Mouse (Mus musculus): ENCODE measurements around the gene Scand1. TPM values are rescaled to one million over a fixed set of nuclear protein-coding genes. Genes with fewer than 3 reads are reported as not detected.

Gene Scand1
- polyA plus RNA-seq, 1 experiment from 2014 or later = 117 TPM

- H3K36me3 ChIP-seq = 0 out of 2 replicates have a peak, but pooled peaks cover 2% of the 10 kb centered on the region
- 81% methylated on average over 6 of the region's 6 CpGs for WGBS
- H3K9me3 ChIP-seq = no peaks in the 10 kb centered on the region
- H3K27me3 ChIP-seq (replicated peaks) = no peaks in the 10 kb centered on the region
- no peak overlapping the region for H3K9ac ChIP-seq
- H3K27ac ChIP-seq = no peak overlapping the region
- no peak for ATAC-seq (ENCODE audit: low FRiP score, low read depth)
- no peak overlapping the region for H3K4me3 ChIP-seq
- no peak overlapping the region for H3K4me2 ChIP-seq (replicated peaks)
- H3K4me1 ChIP-seq = no peaks in the 10 kb centered on the region
Observed at GRCm38 (mm10) chr2:156324116-156324588, 11.6 kb upstream of the Scand1 start.

GRCm38 (mm10) chr2:156321538-156321937 is 9.0 kb upstream of the Scand1 start:
- WGBS = 93% methylated on average over 6 of the region's 6 CpGs
- H3K27ac ChIP-seq = no peak overlapping the region
- H3K4me2 ChIP-seq (replicated peaks) = no peak overlapping the region
- H3K9ac ChIP-seq = no peak overlapping the region
- no peaks in the 10 kb centered on the region for H3K27me3 ChIP-seq (replicated peaks)
- 0 out of 2 replicates have a peak, but pooled peaks cover 2% of the 10 kb centered on the region for H3K36me3 ChIP-seq
- H3K4me3 ChIP-seq = no peak overlapping the region
- no peak for ATAC-seq (ENCODE audit: low FRiP score, low read depth)
- no peaks in the 10 kb centered on the region for H3K9me3 ChIP-seq
- H3K4me1 ChIP-seq = no peaks in the 10 kb centered on the region

- Histone ChIP-seq H3K4me2 (replicated peaks) (no peak overlapping the region), H3K36me3 (peaks cover 9% of the 10 kb centered on the region; the same call in 1 of the 2 replicates), H3K4me3 (no peak overlapping the region), H3K4me1 (no peaks in the 10 kb centered on the region), H3K9me3 (no peaks in the 10 kb centered on the region), H3K27me3 (replicated peaks) (no peaks in the 10 kb centered on the region), H3K9ac (no peak overlapping the region), H3K27ac (no peak overlapping the region)
- ATAC-seq (ENCODE audit: low FRiP score, low read depth) = no peak
Observed at GRCm38 (mm10) chr2:156318491-156318890, 6.0 kb upstream of the Scand1 start.

- H3K4me1 ChIP-seq = peaks cover 5% of the 10 kb centered on the region
- peaks cover 7% of the 10 kb centered on the region; the same call in 1 of the 2 replicates for H3K36me3 ChIP-seq
- H3K27ac ChIP-seq = no peak overlapping the region
- no peak for ATAC-seq (ENCODE audit: low FRiP score, low read depth)
- H3K4me2 ChIP-seq (replicated peaks) = no peak overlapping the region
- no peaks in the 10 kb centered on the region for H3K27me3 ChIP-seq (replicated peaks)
- no peak overlapping the region for H3K4me3 ChIP-seq
- WGBS = 96% methylated on average over 6 of the region's 6 CpGs
- no peak overlapping the region for H3K9ac ChIP-seq
- H3K9me3 ChIP-seq = no peaks in the 10 kb centered on the region
Observed at GRCm38 (mm10) chr2:156314811-156315210, 2.3 kb upstream of the Scand1 start.

- 55% methylated on average over 3 of the region's 3 CpGs for WGBS
- Histone ChIP-seq H3K27ac (no peak overlapping the region), H3K4me1 (peaks cover 5% of the 10 kb centered on the region), H3K4me2 (replicated peaks) (peak overlapping the region; percentile 77), H3K27me3 (replicated peaks) (no peaks in the 10 kb centered on the region), H3K9me3 (no peaks in the 10 kb centered on the region), H3K9ac (peak overlapping the region; percentile 94; the same call in 1 of the 2 replicates), H3K4me3 (peak overlapping the region; percentile 90), H3K36me3 (peaks cover 7% of the 10 kb centered on the region; the same call in 1 of the 2 replicates)
- ATAC-seq (ENCODE audit: low FRiP score, low read depth) = no peak
Observed at GRCm38 (mm10) chr2:156313153-156313552, 649 bp upstream of the Scand1 start.

GRCm38 (mm10) chr2:156311841-156312291 is 638 bp downstream of the Scand1 start:
- ATAC-seq (ENCODE audit: low FRiP score, low read depth) = peak; percentile 60
- Histone ChIP-seq H3K27ac (peak overlapping the region; percentile 93), H3K9me3 (no peaks in the 10 kb centered on the region), H3K4me2 (replicated peaks) (peak overlapping the region; percentile 77), H3K27me3 (replicated peaks) (no peaks in the 10 kb centered on the region), H3K36me3 (peaks cover 16% of the 10 kb centered on the region; the same call in 1 of the 2 replicates), H3K9ac (peak overlapping the region; percentile 94), H3K4me1 (peaks cover 5% of the 10 kb centered on the region), H3K4me3 (peak overlapping the region; percentile 90)
- under 1% methylated on average over 49 of the region's 53 CpGs for WGBS

GRCm38 (mm10) chr2:156311441-156311840 is 1.1 kb downstream of the Scand1 start:
- WGBS = 26% methylated on average over 8 of the region's 8 CpGs
- ATAC-seq (ENCODE audit: low FRiP score, low read depth) = no peak
- H3K9ac ChIP-seq = peak overlapping the region; percentile 94

GRCm38 (mm10) chr2:156310945-156311344 is 1.6 kb downstream of the Scand1 start:
- peaks cover 17% of the 10 kb centered on the region; the same call in 1 of the 2 replicates for H3K36me3 ChIP-seq
- 93% methylated on average over 5 of the region's 5 CpGs for WGBS
- no peaks in the 10 kb centered on the region for H3K27me3 ChIP-seq (replicated peaks)
- peaks cover 5% of the 10 kb centered on the region for H3K4me1 ChIP-seq
- no peak overlapping the region for H3K4me3 ChIP-seq
- no peak for ATAC-seq (ENCODE audit: low FRiP score, low read depth)
- H3K9ac ChIP-seq = no peak overlapping the region
- H3K9me3 ChIP-seq = no peaks in the 10 kb centered on the region
- H3K4me2 ChIP-seq (replicated peaks) = peak overlapping the region; percentile 77
- H3K27ac ChIP-seq = no peak overlapping the region

More at GRCm38 (mm10) chr2:156311441-156311840, 1.1 kb downstream of the Scand1 start:
- Histone ChIP-seq H3K27ac (peak overlapping the region; percentile 93; the same call in 1 of the 2 replicates), H3K4me1 (peaks cover 5% of the 10 kb centered on the region), H3K9me3 (no peaks in the 10 kb centered on the region), H3K4me2 (replicated peaks) (peak overlapping the region; percentile 77), H3K36me3 (peaks cover 17% of the 10 kb centered on the region; the same call in 1 of the 2 replicates), H3K4me3 (peak overlapping the region; percentile 90), H3K27me3 (replicated peaks) (no peaks in the 10 kb centered on the region)

GRCm38 (mm10) chr2:156310455-156310854 is 2.0 kb downstream of the Scand1 start:
- no peak for ATAC-seq (ENCODE audit: low FRiP score, low read depth)
- no peak overlapping the region for H3K4me3 ChIP-seq
- peaks cover 5% of the 10 kb centered on the region for H3K4me1 ChIP-seq
- H3K9ac ChIP-seq = no peak overlapping the region
- H3K9me3 ChIP-seq = no peaks in the 10 kb centered on the region
- no peaks in the 10 kb centered on the region for H3K27me3 ChIP-seq (replicated peaks)
- WGBS = 93% methylated on average over 5 of the region's 5 CpGs
- no peak overlapping the region for H3K4me2 ChIP-seq (replicated peaks)
- no peak overlapping the region for H3K27ac ChIP-seq
- peaks cover 18% of the 10 kb centered on the region; the same call in 1 of the 2 replicates for H3K36me3 ChIP-seq

GRCm38 (mm10) chr2:156309948-156310347 is 2.6 kb downstream of the Scand1 start:
- Histone ChIP-seq H3K9ac (no peak overlapping the region), H3K9me3 (no peaks in the 10 kb centered on the region), H3K4me3 (no peak overlapping the region), H3K36me3 (peaks cover 21% of the 10 kb centered on the region), H3K4me2 (replicated peaks) (no peak overlapping the region), H3K4me1 (peaks cover 5% of the 10 kb centered on the region), H3K27me3 (replicated peaks) (no peaks in the 10 kb centered on the region), H3K27ac (no peak overlapping the region)
- no peak for ATAC-seq (ENCODE audit: low FRiP score, low read depth)
- 94% methylated on average over 5 of the region's 5 CpGs for WGBS

- no peak overlapping the region for H3K27ac ChIP-seq
- peaks cover 38% of the 10 kb centered on the region for H3K36me3 ChIP-seq
- ATAC-seq (ENCODE audit: low FRiP score, low read depth) = no peak
- no peaks in the 10 kb centered on the region for H3K9me3 ChIP-seq
- whole genome bisulfite sequencing = 70% methylated on average over 5 of the region's 5 CpGs
- no peaks in the 10 kb centered on the region; the same call in 1 of the 2 replicates for H3K4me1 ChIP-seq
- no peak overlapping the region for H3K4me3 ChIP-seq
- H3K4me2 ChIP-seq (replicated peaks) = no peak overlapping the region
- H3K27me3 ChIP-seq (replicated peaks) = no peaks in the 10 kb centered on the region
- no peak overlapping the region for H3K9ac ChIP-seq
Observed at GRCm38 (mm10) chr2:156307261-156307660, 5.2 kb downstream of the Scand1 start.

- H3K4me3 ChIP-seq = no peak overlapping the region
- no peaks in the 10 kb centered on the region for H3K9me3 ChIP-seq
- no peaks in the 10 kb centered on the region for H3K4me1 ChIP-seq
- no peak overlapping the region for H3K9ac ChIP-seq
- WGBS = 92% methylated on average over 2 of the region's 2 CpGs
- ATAC-seq (ENCODE audit: low FRiP score, low read depth) = no peak
- H3K4me2 ChIP-seq (replicated peaks) = no peak overlapping the region
- H3K36me3 ChIP-seq = peaks cover 47% of the 10 kb centered on the region
- no peak overlapping the region for H3K27ac ChIP-seq
- H3K27me3 ChIP-seq (replicated peaks) = no peaks in the 10 kb centered on the region
Observed at GRCm38 (mm10) chr2:156305818-156306217, 6.7 kb downstream of the Scand1 start.

- H3K4me1 ChIP-seq = no peaks in the 10 kb centered on the region
- WGBS = 97% methylated on average over 4 of the region's 4 CpGs
- H3K27ac ChIP-seq = no peak overlapping the region
- no peak overlapping the region for H3K9ac ChIP-seq
- H3K9me3 ChIP-seq = no peaks in the 10 kb centered on the region
- H3K4me3 ChIP-seq = no peak overlapping the region
- no peak overlapping the region for H3K4me2 ChIP-seq (replicated peaks)
- no peaks in the 10 kb centered on the region for H3K27me3 ChIP-seq (replicated peaks)
- ATAC-seq (ENCODE audit: low FRiP score, low read depth) = no peak
- peaks cover 57% of the 10 kb centered on the region for H3K36me3 ChIP-seq
Observed at GRCm38 (mm10) chr2:156304351-156304750, 8.2 kb downstream of the Scand1 start.
